Mouse (Mus musculus) CH12.LX (cell line): ENCODE measurements at regions not wholly inside any gene's neighbourhood (a gene's known extent, or its start where the extent isn't known, plus 50 kb on each side); places are given as distances from the start of the nearest gene placed in this dataset.

ENCODE experiments used
- DNase-seq: peaks from one replicate; pipeline ENCODE4 v3.0.0-alpha.2; 2013; ENCODE audit errors: extremely low read depth
- H3K27ac ChIP-seq: 2 replicates; pipeline ENCODE4 v1.5.1; 2012; ENCODE audit warnings: low read depth, mild to moderate bottlenecking, control low read depth, moderate library complexity; ENCODE audit not compliant: insufficient read depth
- H3K27me3 ChIP-seq: replicated peaks from 2 replicates; pipeline ENCODE3; 2012; ENCODE audit warnings: inconsistent platforms
- H3K36me3 ChIP-seq, 2 experiments: replicated peaks in 1 of 2; 2 replicates each; pipeline versions ENCODE3 to v1.6.1; 2012; ENCODE audit warnings: inconsistent platforms in 1 of 2, low read length in 1 of 2, mild to moderate bottlenecking in 1 of 2, mixed read lengths in 1 of 2, moderate library complexity in 1 of 2; ENCODE audit not compliant: control insufficient read depth in 1 of 2, insufficient read depth in 1 of 2
- H3K4me1 ChIP-seq, 2 experiments: 2 replicates each; pipeline ENCODE4 v1.6.1; 2012; ENCODE audit warnings: inconsistent platforms in 1 of 2, moderate library complexity in 1 of 2; ENCODE audit not compliant: insufficient read depth in 2 of 2, control insufficient read depth in 1 of 2
- H3K4me2 ChIP-seq: 2 replicates; pipeline ENCODE4 v1.6.1; 2012; ENCODE audit warnings: low read depth, mild to moderate bottlenecking, control low read depth; ENCODE audit not compliant: poor library complexity, insufficient read depth, severe bottlenecking
- H3K4me3 ChIP-seq, 3 experiments: fragments of 150-350 bp in 1 of 3; sonication (generic) in 1 of 3; replicated peaks in 1 of 3; 2 replicates each; pipeline versions ENCODE3 to v1.5.1; 2011 to 2012; ENCODE audit warnings: low read depth in 2 of 3, low read length in 2 of 3, mild to moderate bottlenecking in 2 of 3, moderate library complexity in 2 of 3, control low read depth in 1 of 3, improper control_type of control experiment in 1 of 3, inconsistent platforms in 1 of 3, mixed read lengths in 1 of 3; ENCODE audit not compliant: poor library complexity in 1 of 3
- H3K79me2 ChIP-seq: replicated peaks from 2 replicates; pipeline ENCODE4 v1.6.1; 2012; ENCODE audit warnings: mild to moderate bottlenecking, moderate library complexity; ENCODE audit not compliant: control insufficient read depth, poor library complexity, insufficient read depth, severe bottlenecking; ENCODE audit errors: extremely low read depth
- H3K9ac ChIP-seq: 2 replicates; pipeline ENCODE4 v1.6.1; 2012; ENCODE audit warnings: low read depth, mild to moderate bottlenecking, control low read depth, moderate library complexity; ENCODE audit not compliant: insufficient read depth
- H3K9me3 ChIP-seq: replicated peaks from 2 replicates; pipeline ENCODE3; 2012; ENCODE audit warnings: low read length, inconsistent platforms, mixed read lengths
- GABPA ChIP-seq: IDR thresholded peaks from 2 replicates; pipeline ENCODE4 v1.6.1; 2012; ENCODE audit warnings: low read depth, low read length, improper control_type of control experiment, inconsistent platforms; ENCODE audit not compliant: insufficient replicate concordance
- IRF4 ChIP-seq: IDR thresholded peaks from 2 replicates; pipeline ENCODE4 v1.6.1; 2014; ENCODE audit warnings: low read depth, mild to moderate bottlenecking, inconsistent platforms, low read length, improper control_type of control experiment
- RCOR1 ChIP-seq: conservative IDR thresholded peaks from 2 replicates; pipeline ENCODE4 v1.6.1; 2012; ENCODE audit warnings: low read depth, mild to moderate bottlenecking, inconsistent platforms, low read length, improper control_type of control experiment
- UBTF ChIP-seq: IDR thresholded peaks from 2 replicates; pipeline ENCODE4 v1.6.1; 2012; ENCODE audit warnings: low read depth, mild to moderate bottlenecking, inconsistent platforms, low read length, improper control_type of control experiment, moderate library complexity
- ZMIZ1 ChIP-seq: IDR thresholded peaks from 2 replicates; pipeline ENCODE4 v1.6.1; 2012; ENCODE audit warnings: low read depth, mild to moderate bottlenecking, inconsistent platforms, low read length, improper control_type of control experiment
- dilution Hi-C: fragments of 300-500 bp; cut with MboI; formaldehyde crosslinking; loops from 2 replicates; pipeline ENCODE4 v1.14.3; 2020; ENCODE audit warnings: low sequenced_read_pairs; ENCODE audit not compliant: extremely low pct_unique_long_range_greater_than_20kb, extremely low pct_ligation_motif_present
- in situ Hi-C: fragments of 300-500 bp; cut with MboI; formaldehyde crosslinking; loops from 3 replicates; pipeline ENCODE4 v1.14.3; 2019; ENCODE audit warnings: low sequenced_read_pairs, low pct_ligation_motif_present, low pct_unique_long_range_greater_than_20kb, mixed read lengths

- Histone ChIP-seq H3K27ac (no peak overlapping the region), H3K27me3 (peaks cover 23% of the 10 kb centered on the region), H3K9ac (no peak overlapping the region), H3K9me3 (no peaks in the 10 kb centered on the region), H3K36me3 (no peaks in the 10 kb centered on the region), H3K4me3 (no peak overlapping the region), H3K4me2 (no peak overlapping the region), H3K79me2 (no peaks in the 10 kb centered on the region), H3K4me1 (no peaks in the 10 kb centered on the region)
- in situ Hi-C loops: no loop called here
- dilution Hi-C loops: no loop called here
- TF ChIP-seq RCOR1 (no peak), ZMIZ1 (no peak), IRF4 (no peak), GABPA (no peak), UBTF (no peak)
- DNase-seq: no peak
Observed at GRCm38 (mm10) chr1:105050584-105051363, 282.4 kb downstream of the Cdh20 start.
